Mouse (Mus musculus): ENCODE data around the gene Glra3.

DNA sequence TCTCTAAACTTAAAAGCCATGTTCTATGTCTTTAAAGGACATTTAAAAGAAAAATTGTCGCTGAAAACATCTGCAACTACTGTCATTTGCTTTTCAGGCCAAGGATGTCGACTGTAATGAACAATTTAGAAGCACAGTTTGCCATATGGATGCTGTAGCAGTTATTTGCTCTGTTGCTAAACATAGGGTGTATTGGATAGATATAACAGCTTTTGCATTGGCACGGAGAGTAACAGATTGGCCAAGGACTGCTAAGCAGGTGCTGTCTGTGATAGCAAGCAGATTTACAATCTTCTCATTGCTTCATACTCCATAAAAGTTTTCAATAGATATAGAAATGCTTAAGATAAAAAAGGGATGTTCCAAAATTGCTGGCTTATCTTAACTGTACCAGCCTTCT, 57.6 kb downstream of the Glra3 start:
- TF ChIP-seq POLR2A (IDR thresholded peaks at IDR 0.05; ENCODE audit: borderline replicate concordance, control insufficient read depth, low read depth, low read length) (no peak), CTCF (IDR thresholded peaks at IDR 0.05; ENCODE audit: control insufficient read depth, insufficient read depth, low read length) (no peak)

Data from bone marrow, adult 2 months (tissue).